Mouse (Mus musculus): ENCODE results near the gene Mlana. TPM values are rescaled to one million over a fixed set of nuclear protein-coding genes. Genes with fewer than 3 reads are reported as not detected.

The Mlana gene
- total RNA-seq, 4 experiments from 2014 or later = 0.39 TPM; not detected in 3

DNA sequence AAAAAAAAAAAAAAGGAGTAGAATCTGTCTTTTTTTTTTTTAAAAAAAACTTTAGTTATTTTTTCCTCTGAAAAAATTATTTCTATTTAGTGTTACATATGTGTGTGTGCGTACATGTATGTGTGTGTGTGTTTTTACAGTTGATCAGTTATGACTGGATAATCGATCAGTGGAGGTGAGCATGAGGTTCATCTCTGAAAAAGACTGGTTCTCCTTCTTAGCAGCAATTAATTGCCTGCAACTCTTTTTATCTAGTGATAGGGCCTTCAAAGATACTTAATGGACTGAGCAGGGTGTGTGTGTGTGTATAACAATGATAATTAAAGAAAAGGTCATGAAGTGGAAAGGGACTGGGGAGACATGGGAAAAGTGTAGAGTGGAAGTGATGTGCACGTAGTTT is 53.4 kb downstream of the Mlana start:
- no peak for DNase-seq (ENCODE audit: low spot score in 2 of 2)

DNA sequence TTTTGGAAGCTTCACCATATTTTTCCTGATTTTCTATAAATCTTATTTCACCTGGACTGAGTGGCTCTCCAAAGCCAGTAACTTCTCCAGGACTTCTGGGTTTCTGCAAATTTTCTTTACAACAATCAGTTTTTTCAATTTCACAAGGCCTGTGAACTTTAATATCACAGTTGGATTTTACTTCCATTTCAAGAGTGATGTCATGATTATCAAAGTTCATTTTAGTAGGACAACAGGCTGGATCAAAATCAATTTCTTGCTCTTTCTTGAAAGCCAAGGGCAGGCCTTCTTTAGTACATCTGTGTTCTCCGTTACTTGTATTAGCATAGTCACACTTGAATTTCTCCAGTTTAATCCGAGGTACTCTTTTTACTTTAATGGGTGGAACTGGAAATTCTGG is 56.3 kb downstream of the Mlana start:
- DNase-seq (ENCODE audit: low spot score in 2 of 2) = no peak

Other genes with a start within 250 kb of the Mlana start
- 10 to 100 TPM; 31.5 to 38.2 (median 33.7) TPM for gene Ric1, start 175.5 kb upstream of the Mlana start, total RNA-seq (2022)
- gene Ermp1, start 49.4 kb upstream of the Mlana start, total RNA-seq (2022) = 10 to 100 TPM; 37.0 to 41.9 (median 40.1) TPM
- gene 9930021J03Rik, start 108.2 kb downstream of the Mlana start, total RNA-seq (2022) = 10 to 100 TPM; 36.1 to 44.9 (median 40.3) TPM
- gene Ranbp6, start 115.2 kb downstream of the Mlana start, total RNA-seq (2022) = 10 to 100 TPM; 31.4 to 33.1 (median 32.4) TPM
- gene Il33, start 227.3 kb downstream of the Mlana start, total RNA-seq (2022) = 100 to 1,000 TPM in 3 of 4 experiments, 10 to 100 TPM in 1; 97.9 to 105 (median 103) TPM